Mouse (Mus musculus): ENCODE data around the gene Rnase11.

Rnase11 gene

GRCm38 (mm10) chr14:51050063-51050462, at the start of gene Rnase11:
Rnase11 (minus strand) TSS chr14:51050163.
- no peak for DNase-seq

GRCm38 (mm10) chr14:51098921-51099320, 49.0 kb upstream of the Rnase11 start:
- DNase-seq = no peak

GRCm38 (mm10) chr14:51098300-51098699, 48.3 kb upstream of the Rnase11 start:
- peak; percentile 56 to 84 for DNase-seq

GRCm38 (mm10) chr14:51095736-51096524, 46.0 kb upstream of the Rnase11 start:
- DNase-seq = peak; percentile 74 to 75

GRCm38 (mm10) chr14:51094921-51095320, 45.0 kb upstream of the Rnase11 start:
- DNase-seq = no peak

- DNase-seq = peak; percentile 46 to 67
These were observed 44.3 kb upstream of the Rnase11 start for GRCm38 (mm10) chr14:51094096-51094875.

- no peak for DNase-seq
These were observed 43.5 kb upstream of the Rnase11 start for GRCm38 (mm10) chr14:51093496-51093895.

- no peak for DNase-seq
These were observed 42.2 kb upstream of the Rnase11 start for GRCm38 (mm10) chr14:51092073-51092620.

- DNase-seq = peak; percentile 83 to 86
These were observed 41.2 kb upstream of the Rnase11 start, which contains the start of the genes Rnase4 and Ang for GRCm38 (mm10) chr14:51090921-51091900. Rnase4 (plus strand) TSS chr14:51091077. Ang (plus strand) TSS chr14:51091150.

- peak; percentile 82 to 83 for DNase-seq
These were observed 40.3 kb upstream of the Rnase11 start for GRCm38 (mm10) chr14:51090077-51090781.

GRCm38 (mm10) chr14:51089674-51090076, 39.7 kb upstream of the Rnase11 start:
- DNase-seq = no peak

GRCm38 (mm10) chr14:51088970-51089673, 39.2 kb upstream of the Rnase11 start:
- DNase-seq = peak; percentile 96

- peak; percentile 86 to 88 for DNase-seq
These were observed 38.4 kb upstream of the Rnase11 start for GRCm38 (mm10) chr14:51088166-51088969.

- DNase-seq = no peak
These were observed 37.8 kb upstream of the Rnase11 start for GRCm38 (mm10) chr14:51087762-51088161.

- no peak for DNase-seq
These were observed 35.9 kb upstream of the Rnase11 start for GRCm38 (mm10) chr14:51085911-51086310.

- DNase-seq = no peak
These were observed 35.1 kb upstream of the Rnase11 start for GRCm38 (mm10) chr14:51085086-51085485.

- no peak for DNase-seq
These were observed 33.8 kb upstream of the Rnase11 start for GRCm38 (mm10) chr14:51083805-51084204.

GRCm38 (mm10) chr14:51082599-51083581, 32.9 kb upstream of the Rnase11 start:
- DNase-seq = peak; percentile 71 to 72

- DNase-seq = no peak
These were observed 31.1 kb upstream of the Rnase11 start for GRCm38 (mm10) chr14:51081035-51081434.
